Mouse (Mus musculus) erythroblast, embryonic 14.5 days (primary cell): ENCODE data around the gene Mon2.

ENCODE experiments used
- GATA1 ChIP-seq: IDR thresholded peaks from 2 replicates; pipeline ENCODE4 v1.6.1; 2012; ENCODE audit warnings: low read length, inconsistent platforms, mixed read lengths
- TAL1 ChIP-seq: IDR thresholded peaks from 3 replicates; pipeline ENCODE4 v1.6.1; 2012; ENCODE audit warnings: low read length, inconsistent platforms, mixed read lengths

DNA sequence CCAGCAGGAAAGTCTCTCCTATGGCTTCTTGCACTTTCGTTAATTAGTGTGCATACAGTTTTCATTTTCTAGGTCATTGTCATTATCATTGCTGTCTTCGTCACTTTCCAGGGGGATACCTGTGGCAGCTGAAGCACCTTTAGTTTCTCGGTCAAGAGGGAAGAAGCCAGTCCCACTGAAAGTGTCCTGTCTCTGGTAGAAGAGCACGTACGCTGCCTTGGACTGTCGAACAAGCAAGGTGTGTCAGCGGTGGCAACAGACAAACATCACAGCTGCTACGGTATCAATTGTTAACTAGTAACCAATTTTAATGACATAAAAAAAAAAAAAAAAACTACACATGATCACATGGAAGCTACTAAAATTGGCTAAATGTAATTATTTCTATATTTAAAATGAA lies 37.2 kb upstream of the Mon2 start:
- no peak for TF ChIP-seq GATA1
- no peak for TF ChIP-seq TAL1
